Mouse (Mus musculus) midbrain, embryonic 10.5 days (tissue): ENCODE data around the gene Naa30. TPM values are rescaled to one million over a fixed set of nuclear protein-coding genes. Genes with fewer than 3 reads are reported as not detected.

Source experiments
- DNase-seq: peaks from one replicate; pipeline ENCODE4 v3.0.0-alpha.2; 2017; ENCODE audit warnings: low spot score
- H3K27ac ChIP-seq: fragments of 300-500 bp; sonication (generic); replicated peaks from 2 replicates; pipeline ENCODE4 v1.5.1; 2016; ENCODE audit warnings: mild to moderate bottlenecking
- H3K27me3 ChIP-seq: fragments of 300-500 bp; sonication (generic); 2 replicates; pipeline ENCODE4 v1.6.1; 2016; ENCODE audit warnings: low read depth, mild to moderate bottlenecking; ENCODE audit not compliant: poor library complexity, severe bottlenecking
- H3K36me3 ChIP-seq: fragments of 300-500 bp; sonication (generic); 2 replicates; pipeline ENCODE4 v1.6.1; 2016; ENCODE audit warnings: mild to moderate bottlenecking, moderate library complexity
- H3K4me1 ChIP-seq: fragments of 300-500 bp; sonication (generic); 2 replicates; pipeline ENCODE4 v1.6.1; 2016
- H3K4me3 ChIP-seq: fragments of 300-500 bp; sonication (generic); 2 replicates; pipeline ENCODE4 v1.5.1; 2016; ENCODE audit warnings: mild to moderate bottlenecking, moderate library complexity
- H3K9me3 ChIP-seq: fragments of 300-500 bp; sonication (generic); replicated peaks from 2 replicates; pipeline ENCODE4 v1.6.1; 2016; ENCODE audit warnings: mild to moderate bottlenecking
- WGBS: fragments of 180-500 bp; shearing (Covaris S2); methylation state at CpG from one replicate; pipeline ENCODE4 v1.1.7; 2016; 5-methylcytosine and 5-hydroxymethylcytosine counted together
- polyA plus RNA-seq: library from polyadenylated mRNA; unstranded; fragments of >200 nt; fragmentation: Nextera tagmentation; extraction: Ambion mirVana; gene quantifications from 2 replicates; pipeline ENCODE4 v1.2.1, GENCODE M21; 2016

Naa30 gene
- polyA plus RNA-seq: 10.4 and 11.1 TPM in 2 replicates

- H3K9me3 ChIP-seq: no peaks in the 10 kb centered on the region
- H3K36me3 ChIP-seq: peaks cover 24% of the 10 kb centered on the region
- under 1% methylated on average over 70 of the region's 86 CpGs for WGBS
- peak within 1 kb of the TSS; percentile 99 for H3K4me3 ChIP-seq
- peak within 1 kb of the TSS; percentile 96 for H3K27ac ChIP-seq
- H3K27me3 ChIP-seq: no peaks in the 10 kb centered on the region
- peak; percentile 97 for DNase-seq
- peaks cover 41% of the 10 kb centered on the region for H3K4me1 ChIP-seq
Measured at GRCm38 (mm10) chr14:49171867-49172581, at the start of gene Naa30. Gene Naa30, plus strand, starts transcription at chr14:49172226.

GRCm38 (mm10) chr14:49127162-49127779 is 44.8 kb upstream of the Naa30 start:
- H3K4me1 ChIP-seq: peaks cover 39% of the 10 kb centered on the region
- H3K4me3 ChIP-seq: peak overlapping the region; percentile 48
- WGBS: 45% methylated on average over 23 of the region's 23 CpGs
- DNase-seq: peak; percentile 62
- H3K9me3 ChIP-seq: 0 out of 2 replicates have a peak, but pooled peaks cover 2% of the 10 kb centered on the region
- no peaks in the 10 kb centered on the region for H3K27me3 ChIP-seq
- H3K27ac ChIP-seq: peak overlapping the region; percentile 81
- H3K36me3 ChIP-seq: no peaks in the 10 kb centered on the region

- Histone ChIP-seq H3K4me3 (no peak overlapping the region), H3K27me3 (no peaks in the 10 kb centered on the region), H3K36me3 (no peaks in the 10 kb centered on the region), H3K27ac (peak overlapping the region; percentile 68), H3K4me1 (peaks cover 31% of the 10 kb centered on the region), H3K9me3 (0 out of 2 replicates have a peak, but pooled peaks cover 2% of the 10 kb centered on the region)
- WGBS: 44% methylated on average over 10 of the region's 10 CpGs
- DNase-seq: no peak
Measured at GRCm38 (mm10) chr14:49128544-49129263, 43.3 kb upstream of the Naa30 start.

GRCm38 (mm10) chr14:49132391-49132790 is 39.6 kb upstream of the Naa30 start:
- WGBS: 84% methylated on average over 3 of the region's 3 CpGs
- Histone ChIP-seq H3K27ac (no peak overlapping the region), H3K27me3 (no peaks in the 10 kb centered on the region), H3K36me3 (no peaks in the 10 kb centered on the region), H3K9me3 (0 out of 2 replicates have a peak, but pooled peaks cover 2% of the 10 kb centered on the region), H3K4me1 (peaks cover 21% of the 10 kb centered on the region), H3K4me3 (no peak overlapping the region)
- DNase-seq: no peak

- peaks cover 16% of the 10 kb centered on the region for H3K4me1 ChIP-seq
- no peak for DNase-seq
- no peak overlapping the region for H3K27ac ChIP-seq
- 0 out of 2 replicates have a peak, but pooled peaks cover 4% of the 10 kb centered on the region for H3K9me3 ChIP-seq
- no peaks in the 10 kb centered on the region for H3K27me3 ChIP-seq
- no peak overlapping the region for H3K4me3 ChIP-seq
- WGBS: 70% methylated on average over 1 of the region's 1 CpGs
- H3K36me3 ChIP-seq: no peaks in the 10 kb centered on the region
Measured at GRCm38 (mm10) chr14:49138171-49138570, 33.9 kb upstream of the Naa30 start.

GRCm38 (mm10) chr14:49140756-49141155 is 31.3 kb upstream of the Naa30 start:
- H3K4me3 ChIP-seq: no peak overlapping the region
- 0 out of 2 replicates have a peak, but pooled peaks cover 4% of the 10 kb centered on the region for H3K9me3 ChIP-seq
- H3K27me3 ChIP-seq: no peaks in the 10 kb centered on the region
- 94% methylated on average over 7 of the region's 7 CpGs for WGBS
- no peak overlapping the region for H3K27ac ChIP-seq
- peaks cover 20% of the 10 kb centered on the region for H3K4me1 ChIP-seq
- no peaks in the 10 kb centered on the region for H3K36me3 ChIP-seq
- no peak for DNase-seq

- peak; percentile 77 for DNase-seq
- H3K9me3 ChIP-seq: no peaks in the 10 kb centered on the region
- WGBS: 35% methylated on average over 7 of the region's 7 CpGs
- peaks cover 19% of the 10 kb centered on the region for H3K4me1 ChIP-seq
- H3K4me3 ChIP-seq: no peak overlapping the region
- H3K27ac ChIP-seq: no peak overlapping the region
- no peaks in the 10 kb centered on the region for H3K36me3 ChIP-seq
- H3K27me3 ChIP-seq: no peaks in the 10 kb centered on the region
Measured at GRCm38 (mm10) chr14:49153801-49154200, 18.2 kb upstream of the Naa30 start.

GRCm38 (mm10) chr14:49155572-49155971 is 16.5 kb upstream of the Naa30 start:
- Histone ChIP-seq H3K4me3 (no peak overlapping the region), H3K36me3 (no peaks in the 10 kb centered on the region), H3K27ac (no peak overlapping the region), H3K9me3 (no peaks in the 10 kb centered on the region), H3K27me3 (no peaks in the 10 kb centered on the region), H3K4me1 (peaks cover 27% of the 10 kb centered on the region)
- DNase-seq: peak; percentile 28
- WGBS: 9% methylated on average over 5 of the region's 5 CpGs

- Histone ChIP-seq H3K9me3 (no peaks in the 10 kb centered on the region), H3K36me3 (no peaks in the 10 kb centered on the region), H3K4me1 (peaks cover 27% of the 10 kb centered on the region), H3K27ac (no peak overlapping the region), H3K27me3 (no peaks in the 10 kb centered on the region), H3K4me3 (no peak overlapping the region)
- 67% methylated on average over 16 of the region's 16 CpGs for WGBS
- no peak for DNase-seq
Measured at GRCm38 (mm10) chr14:49158143-49158925, 13.7 kb upstream of the Naa30 start.

- H3K9me3 ChIP-seq: no peaks in the 10 kb centered on the region
- H3K27me3 ChIP-seq: no peaks in the 10 kb centered on the region
- peaks cover 41% of the 10 kb centered on the region for H3K4me1 ChIP-seq
- H3K4me3 ChIP-seq: peak overlapping the region; percentile 99
- no peak for DNase-seq
- 34% methylated on average over 8 of the region's 8 CpGs for WGBS
- H3K36me3 ChIP-seq: peaks cover 23% of the 10 kb centered on the region
- peak overlapping the region; percentile 96 for H3K27ac ChIP-seq
Measured at GRCm38 (mm10) chr14:49171286-49171685, 740 bp upstream of the Naa30 start.

- peak overlapping the region; percentile 99 for H3K4me3 ChIP-seq
- peak; percentile 71 for DNase-seq
- peaks cover 41% of the 10 kb centered on the region for H3K4me1 ChIP-seq
- WGBS: under 1% methylated on average over 46 of the region's 46 CpGs
- H3K27me3 ChIP-seq: no peaks in the 10 kb centered on the region
- peak overlapping the region; percentile 96 for H3K27ac ChIP-seq
- no peaks in the 10 kb centered on the region for H3K9me3 ChIP-seq
- H3K36me3 ChIP-seq: peaks cover 24% of the 10 kb centered on the region
Measured at GRCm38 (mm10) chr14:49172582-49172988, 559 bp downstream of the Naa30 start.
